Mouse (Mus musculus): ENCODE measurements at regions not wholly inside any gene's neighbourhood (a gene's known extent, or its start where the extent isn't known, plus 50 kb on each side); places are given as distances from the start of the nearest gene placed in this dataset.

- no peak for TF ChIP-seq CTCF (IDR thresholded peaks at IDR 0.05; ENCODE audit: borderline replicate concordance, insufficient read depth, low read depth, low read length)
- no peak for TF ChIP-seq POLR2A (IDR thresholded peaks at IDR 0.05; ENCODE audit: borderline replicate concordance, insufficient read depth, low read length)
Observed at GRCm38 (mm10) chr1:52373817-52374216, 126.7 kb downstream of the Nab1 start.
